25 mouse cellular contexts compared by ENCODE assay signal in genomic region chr5:114206158-114206557, GRCm38 (mm10).
"Had no signal": no experiment of that assay in that cellular context is flagged by ENCODE, and none has a peak within 500 bp of the region (broad histone marks: within the 10 kb centered on the region; RNA-seq: fewer than 3 reads in every experiment).

No protein-coding gene starts in this region.

- H3K27ac ChIP-seq: gastrocnemius, adult 2 months; heart, embryonic 10.5 days; hindbrain, embryonic 10.5 days; hindbrain, embryonic 12.5 days; hindbrain, embryonic 14.5 days; intestine, embryonic 15.5 days; layer of hippocampus, adult 2 months; left cerebral cortex, adult 2 months; limb, embryonic 10.5 days; limb, embryonic 12.5 days; liver, embryonic 12.5 days; liver, embryonic 14.5 days had no signal

- H3K4me2 ChIP-seq: heart, embryonic 12.5 days; hindbrain, embryonic 12.5 days; hindbrain, embryonic 14.5 days; intestine, embryonic 15.5 days; limb, embryonic 12.5 days; liver, embryonic 12.5 days had no signal

- ATAC-seq: hindbrain, embryonic 16.5 days; inflammation-experienced regulatory T-cells, adult 6 months; intestine, embryonic 15.5 days; intestine, postnatal 0 days; liver, embryonic 12.5 days had no signal

- H3K9me3 ChIP-seq: heart, embryonic 10.5 days; hindbrain, embryonic 10.5 days; hindbrain, embryonic 12.5 days; intestine, embryonic 15.5 days; limb, embryonic 10.5 days; limb, embryonic 12.5 days; liver, embryonic 12.5 days had no signal

- H3K27me3 ChIP-seq: heart, embryonic 12.5 days; hindbrain, embryonic 12.5 days; intestine, embryonic 15.5 days; limb, embryonic 12.5 days; liver, embryonic 12.5 days had no signal

- H3K4me3 ChIP-seq: gastrocnemius, adult 2 months; heart, embryonic 10.5 days; heart, embryonic 12.5 days; hindbrain, embryonic 10.5 days; hindbrain, embryonic 12.5 days; intestine, embryonic 15.5 days; layer of hippocampus, adult 2 months; left cerebral cortex, adult 2 months; limb, embryonic 10.5 days; limb, embryonic 12.5 days; liver, embryonic 12.5 days had no signal

- H3K9ac ChIP-seq: heart, embryonic 12.5 days; hindbrain, embryonic 12.5 days; hindbrain, embryonic 14.5 days; intestine, embryonic 15.5 days; limb, embryonic 12.5 days; liver, embryonic 12.5 days; liver, embryonic 14.5 days had no signal

- H3K36me3 ChIP-seq: hindbrain, embryonic 10.5 days; hindbrain, embryonic 12.5 days; intestine, embryonic 15.5 days; limb, embryonic 10.5 days; limb, embryonic 12.5 days; liver, embryonic 12.5 days had no signal

- H3K4me1 ChIP-seq: heart, embryonic 10.5 days; heart, embryonic 12.5 days; hindbrain, embryonic 10.5 days; hindbrain, embryonic 12.5 days; intestine, embryonic 15.5 days; limb, embryonic 12.5 days; liver, embryonic 12.5 days had no signal

- DNase-seq: gastrocnemius, adult 2 months; gastrocnemius, postnatal 10 days; gastrocnemius, postnatal 25 days; heart, adult 18-20 months; heart, postnatal 14 days; heart, postnatal 4 days; kidney, adult 18-20 months; kidney, adult 8-10 months; kidney, postnatal 10 days; kidney, postnatal 4 days had no signal
